Mouse (Mus musculus) lung, postnatal 10 days (tissue): ENCODE measurements around the gene Ccdc88b.
A peak's percentile ranks its signal among the peaks of the same experiment; 100 is the strongest.
"Not testable (repeated sequence)": the region's sequence is repeated elsewhere in the genome, so short reads cannot be mapped to it uniquely, and the experiment has no call there.

Source experiments
- DNase-seq: peaks from one replicate; pipeline ENCODE4 v3.0.0; 2021

Ccdc88b gene

DNA sequence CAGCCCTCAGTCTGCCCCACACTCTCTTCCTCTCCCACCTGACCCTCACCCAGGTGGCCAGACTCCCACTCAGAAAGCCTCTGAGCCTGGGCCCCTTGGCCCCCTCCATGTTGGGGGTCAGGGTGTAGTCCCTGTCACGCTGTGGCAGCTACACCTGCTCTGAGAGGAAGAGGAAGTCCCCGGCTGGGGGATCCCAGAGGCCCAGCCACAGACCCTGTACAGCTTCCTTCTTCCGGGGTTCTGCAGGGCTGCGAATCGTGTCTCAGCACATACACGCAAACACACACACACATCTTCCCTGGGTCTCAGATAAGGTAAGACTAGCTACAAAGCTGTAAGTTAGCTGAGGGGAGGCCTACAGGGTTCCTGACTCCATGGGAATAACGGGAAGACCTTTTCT lies at the start of gene Ccdc88b:
Gene Ccdc88b, minus strand, starts transcription at position 181 of the 400 bp plus-strand sequence.
- peak; percentile 39 for DNase-seq

DNA sequence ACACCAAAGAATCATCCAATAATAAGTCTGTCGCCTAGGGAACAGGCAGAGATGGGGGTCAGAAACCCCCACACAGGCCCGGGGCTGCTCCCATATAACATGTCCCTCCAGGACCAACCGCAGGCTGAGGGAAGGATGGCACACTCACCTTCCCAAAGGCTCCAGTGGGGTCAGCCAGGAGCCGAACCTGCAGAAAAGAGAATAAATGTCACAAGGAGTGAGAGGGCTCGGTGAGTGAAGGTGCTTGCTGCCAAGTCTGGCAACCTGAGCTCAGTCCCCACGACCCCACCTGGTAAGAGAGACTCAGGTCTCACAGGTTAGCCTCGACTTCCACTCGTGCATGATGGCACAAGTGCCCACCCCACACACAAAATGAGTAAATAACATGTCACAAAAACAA lies 49.1 kb upstream of the Ccdc88b start:
- DNase-seq: no peak

DNA sequence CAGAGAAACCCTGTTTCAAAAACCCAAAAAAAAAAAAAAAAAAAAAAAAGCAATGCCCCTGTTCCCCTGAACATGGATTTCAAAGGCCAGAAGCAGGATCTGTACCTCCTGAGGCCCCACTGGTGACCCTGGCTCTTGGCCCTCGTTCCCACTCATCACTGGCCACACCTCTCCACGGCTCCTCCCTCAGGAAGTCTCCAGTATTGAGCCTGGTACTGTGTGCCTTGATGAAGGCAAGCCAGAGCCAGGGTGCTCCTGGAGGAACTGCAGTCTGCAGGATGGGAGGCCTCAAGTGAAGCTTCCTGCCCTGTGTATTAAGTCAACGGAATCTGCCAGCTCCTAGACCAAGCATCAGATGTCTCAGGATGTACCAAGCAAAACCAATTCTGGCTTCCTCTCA lies 48.2 kb upstream of the Ccdc88b start:
- no peak for DNase-seq

DNA sequence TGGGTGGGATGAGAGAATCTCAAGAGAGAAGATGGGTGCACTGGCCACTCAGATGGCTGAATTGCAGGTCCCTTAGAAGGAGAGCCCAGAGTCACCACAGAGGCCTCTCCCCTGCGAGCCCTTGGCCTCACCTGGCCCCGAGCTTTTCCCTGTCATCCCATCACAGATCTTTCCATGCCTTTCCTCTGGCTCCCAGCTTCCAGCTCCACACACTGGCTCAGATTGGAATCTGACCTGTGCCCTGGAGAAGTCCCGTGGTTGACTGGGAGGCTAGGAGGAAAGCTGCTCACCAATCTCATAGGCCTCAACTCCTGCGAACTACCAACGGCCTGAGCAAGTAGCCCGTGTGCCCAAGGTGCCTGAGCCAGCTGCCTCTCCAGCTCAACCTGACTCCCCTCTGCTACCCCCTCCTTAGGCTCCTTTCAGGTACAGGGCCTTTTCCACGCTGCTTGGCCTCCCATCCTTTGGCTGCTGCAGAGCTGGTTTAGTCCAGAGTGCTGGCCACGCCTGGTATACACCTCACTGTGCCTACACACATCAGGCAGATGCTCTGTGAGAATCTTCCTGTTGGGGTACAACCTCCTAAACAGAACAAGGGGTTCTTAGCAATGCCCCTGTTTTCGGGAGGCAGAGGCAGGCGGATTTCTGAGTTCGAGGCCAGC lies 47.6 kb upstream of the Ccdc88b start:
- no peak for DNase-seq

DNA sequence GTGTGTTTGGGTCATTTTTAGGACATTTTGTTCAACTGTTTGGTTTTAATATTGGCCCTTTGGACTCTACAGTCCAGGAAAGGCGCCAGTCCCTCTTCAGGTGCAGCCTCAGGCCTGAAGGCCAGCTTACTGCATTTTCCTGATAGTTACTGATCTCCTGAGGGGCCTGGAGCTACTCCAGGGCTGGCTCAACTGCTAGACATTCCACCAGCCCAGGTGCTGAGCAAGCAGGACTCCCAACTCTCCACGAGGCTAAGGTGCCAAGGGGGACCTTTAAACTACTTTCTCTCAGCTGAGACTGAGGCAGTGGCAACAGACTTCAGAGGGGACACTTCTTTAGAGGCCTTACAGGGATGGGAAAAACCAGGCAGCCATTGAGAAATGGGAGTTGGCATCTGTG lies 46.8 kb upstream of the Ccdc88b start:
- DNase-seq: no peak

DNA sequence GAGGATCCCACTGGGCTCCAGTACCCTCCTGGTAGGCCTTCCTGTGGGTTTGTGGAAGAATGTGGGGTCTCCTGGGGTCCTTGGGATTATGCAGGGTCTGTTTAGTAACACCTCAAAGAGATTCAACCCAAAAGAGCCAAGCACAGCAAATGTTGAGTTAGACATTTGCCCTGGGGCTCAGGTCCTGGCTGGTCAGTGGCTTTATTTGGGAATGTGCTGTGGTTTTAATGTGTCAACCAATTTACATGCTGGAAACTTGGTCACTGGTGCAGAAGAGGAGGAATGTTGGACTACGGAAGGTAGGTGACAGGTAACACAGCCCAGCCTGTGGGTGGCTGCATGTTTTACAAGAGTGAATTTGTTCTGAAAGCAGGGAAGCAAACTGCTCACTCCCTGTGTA lies 45.0 kb upstream of the Ccdc88b start:
- no peak for DNase-seq

DNA sequence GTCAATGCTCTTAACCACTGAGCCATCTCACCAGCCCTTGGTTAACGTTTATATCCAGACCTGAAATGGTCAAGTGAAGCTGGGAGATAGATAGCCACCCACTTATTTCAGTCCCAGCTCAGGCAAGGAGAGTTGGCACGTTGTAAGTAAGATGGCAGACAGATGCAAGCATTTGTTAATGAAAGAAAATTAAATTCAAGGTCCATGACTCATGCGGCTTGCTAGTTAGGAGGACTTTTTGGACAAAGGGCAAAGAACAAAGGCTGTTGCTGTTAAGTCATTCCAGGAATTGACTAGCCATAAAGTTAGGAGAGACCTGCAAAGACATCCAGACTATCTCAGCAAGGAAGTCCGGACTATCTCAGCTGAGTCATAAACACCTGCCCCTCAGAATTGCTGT lies 41.6 kb upstream of the Ccdc88b start:
- DNase-seq: no peak

DNA sequence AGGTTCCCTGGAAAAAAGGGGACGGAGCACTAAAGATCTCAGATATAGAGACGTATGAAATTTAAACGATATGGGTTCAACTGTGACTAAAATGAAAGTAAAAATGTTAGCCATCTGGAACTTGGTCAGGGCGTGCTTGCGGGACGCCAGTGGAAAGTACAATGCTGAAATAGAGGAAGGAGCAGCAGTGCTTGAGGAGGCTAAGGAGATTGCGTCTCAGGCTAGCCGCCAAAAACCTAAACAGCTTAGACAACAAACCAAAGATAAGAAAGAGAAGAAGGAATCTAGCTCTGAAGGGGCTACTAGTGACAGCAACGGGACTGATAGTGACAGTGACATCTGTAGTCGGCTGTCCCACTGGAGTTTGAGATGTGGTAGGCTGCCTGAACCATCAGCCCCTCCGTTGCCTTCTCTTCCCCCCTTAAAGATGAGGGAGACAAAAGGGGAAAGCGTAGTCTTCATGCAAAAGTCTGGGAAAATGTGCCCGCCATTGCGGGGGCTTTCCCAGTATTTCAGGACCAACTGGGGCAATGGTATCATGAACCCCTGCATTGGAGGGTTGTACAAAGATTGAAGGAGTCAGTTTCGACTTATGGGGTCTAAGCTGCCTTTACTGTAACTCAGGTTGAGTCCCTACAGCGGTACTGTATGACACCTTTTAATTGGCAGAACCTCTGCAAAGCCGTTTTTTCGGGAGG lies 37.7 kb upstream of the Ccdc88b start:
- not testable (repeated sequence) for DNase-seq

DNA sequence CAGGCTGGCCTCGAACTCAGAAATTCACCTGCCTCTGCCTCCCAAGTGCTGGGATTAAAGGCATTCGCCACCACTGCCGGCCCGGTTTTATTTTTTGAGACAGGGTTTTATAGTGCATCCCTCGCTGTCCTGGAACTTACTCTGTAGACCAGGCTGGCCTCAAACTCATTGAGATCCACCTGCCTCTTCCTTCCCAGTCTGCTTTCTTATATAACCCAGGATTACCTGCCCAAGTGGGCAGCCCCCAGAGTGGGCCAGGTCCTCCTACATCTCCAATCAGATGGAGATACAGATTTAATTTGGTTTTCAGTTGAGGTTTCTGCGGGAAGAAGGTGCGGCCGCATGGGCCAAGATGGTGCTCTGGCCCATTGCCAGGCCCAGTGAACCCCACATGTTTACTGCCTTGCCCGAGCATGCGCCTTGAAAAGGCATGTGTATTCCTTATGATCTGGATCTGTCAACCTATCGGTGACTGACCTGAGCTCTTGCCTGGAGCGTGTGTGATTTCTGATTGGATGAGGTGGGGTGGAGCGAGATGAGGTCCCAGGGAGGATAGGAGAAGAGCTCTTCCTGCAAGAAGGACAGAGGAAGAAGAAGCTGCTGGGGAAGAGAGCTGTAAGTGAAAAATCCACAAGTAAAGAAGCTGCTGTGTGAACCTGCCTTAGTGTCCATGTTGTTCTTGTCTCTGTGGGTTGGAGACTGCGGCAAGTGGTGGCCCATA lies 35.9 kb upstream of the Ccdc88b start:
- no peak for DNase-seq

DNA sequence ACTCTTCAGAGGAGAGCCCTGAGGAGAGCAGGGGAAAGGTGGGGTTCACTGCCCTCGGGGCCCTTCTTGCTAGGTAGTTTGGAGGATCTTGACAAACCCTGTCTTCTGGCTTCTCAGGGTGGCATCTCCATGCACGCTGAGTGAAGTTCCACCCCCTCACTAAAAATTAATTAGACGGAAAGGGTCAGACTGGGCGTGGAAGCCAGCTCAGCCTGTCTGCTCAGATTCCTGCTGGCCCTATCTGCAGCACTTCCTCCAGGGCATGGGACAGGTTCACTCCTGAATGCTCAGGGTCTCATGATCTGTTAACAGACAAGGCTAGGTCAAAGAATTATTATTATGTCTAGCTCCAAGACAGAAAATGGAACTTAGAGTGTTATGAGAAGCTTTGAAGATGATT lies 34.5 kb upstream of the Ccdc88b start:
- no peak for DNase-seq

DNA sequence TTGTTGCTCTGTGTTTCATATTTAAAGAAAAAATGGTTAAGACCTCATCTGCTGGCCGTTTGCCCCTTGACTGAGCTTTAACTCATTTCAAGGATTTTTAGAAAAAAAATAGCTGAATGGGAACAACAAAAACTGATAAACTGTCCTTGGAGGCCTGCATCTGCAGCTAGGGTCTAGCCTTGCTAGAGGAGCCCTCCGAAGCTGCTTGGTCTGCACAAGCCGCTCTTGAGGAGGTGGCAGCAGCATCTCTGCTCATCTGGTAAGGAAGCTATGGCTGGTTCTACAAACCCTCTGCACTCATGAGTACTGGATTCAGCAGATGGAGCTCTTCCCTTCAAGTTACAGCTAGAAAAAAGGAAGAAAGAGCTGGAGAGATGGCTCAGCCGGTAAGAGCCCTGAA lies 20.0 kb upstream of the Ccdc88b start:
- no peak for DNase-seq

DNA sequence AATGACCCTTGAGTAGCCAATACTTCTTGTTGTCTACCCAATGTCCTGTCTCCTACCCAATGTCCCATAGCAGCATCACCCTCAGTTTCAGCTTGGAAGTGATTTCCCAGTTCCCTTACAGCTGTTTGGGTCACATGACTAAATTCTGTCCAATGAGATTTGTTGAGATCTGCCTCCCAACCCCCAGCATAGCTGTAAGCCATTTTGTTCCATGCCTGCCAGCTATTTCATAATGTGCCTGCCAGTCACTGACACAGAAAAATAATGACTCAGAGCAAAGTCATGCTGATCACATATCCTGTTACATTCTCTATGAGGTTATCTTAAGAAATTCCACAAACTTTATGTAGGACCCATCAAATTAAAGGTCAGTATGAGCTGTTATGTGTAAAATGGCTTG lies 18.8 kb upstream of the Ccdc88b start:
- no peak for DNase-seq

DNA sequence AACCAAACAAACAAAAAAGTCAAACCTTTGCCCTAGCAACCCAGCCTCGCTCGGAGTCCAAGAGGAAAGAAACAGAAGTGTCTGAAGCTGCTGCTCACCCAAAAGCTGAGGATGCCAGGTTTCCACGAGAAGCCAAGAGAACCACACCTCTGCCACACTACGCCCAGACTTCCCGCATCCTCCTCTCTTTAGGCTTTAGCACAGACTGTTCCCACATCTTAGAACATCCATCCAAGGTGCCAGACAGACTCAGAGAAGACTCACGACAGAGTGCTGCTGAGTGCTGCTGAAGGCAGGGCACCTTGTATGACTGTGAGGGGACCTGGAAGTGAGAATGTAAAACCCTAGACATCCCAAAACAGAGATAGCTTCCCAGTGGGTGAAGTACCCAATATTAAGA lies 17.8 kb upstream of the Ccdc88b start:
- no peak for DNase-seq

DNA sequence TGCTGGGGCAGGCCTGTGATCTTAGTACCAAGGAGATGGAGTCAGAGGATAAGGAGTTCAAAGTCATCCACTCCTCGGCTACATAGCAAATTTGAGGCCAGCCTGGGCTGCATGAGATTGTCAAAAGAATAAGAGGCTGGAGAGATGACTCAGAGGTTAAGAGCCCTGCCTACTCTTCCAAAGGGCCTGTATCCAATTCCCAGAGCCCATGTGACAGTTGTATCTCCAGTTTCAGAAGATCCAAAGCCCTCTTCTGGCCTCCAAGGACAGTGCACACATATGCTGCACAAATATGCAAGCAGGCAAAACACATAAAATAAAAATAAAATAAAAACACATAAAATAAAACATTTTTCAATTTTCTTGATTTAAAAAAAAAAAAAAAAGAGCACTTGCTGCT lies 16.2 kb upstream of the Ccdc88b start:
- DNase-seq: no peak

DNA sequence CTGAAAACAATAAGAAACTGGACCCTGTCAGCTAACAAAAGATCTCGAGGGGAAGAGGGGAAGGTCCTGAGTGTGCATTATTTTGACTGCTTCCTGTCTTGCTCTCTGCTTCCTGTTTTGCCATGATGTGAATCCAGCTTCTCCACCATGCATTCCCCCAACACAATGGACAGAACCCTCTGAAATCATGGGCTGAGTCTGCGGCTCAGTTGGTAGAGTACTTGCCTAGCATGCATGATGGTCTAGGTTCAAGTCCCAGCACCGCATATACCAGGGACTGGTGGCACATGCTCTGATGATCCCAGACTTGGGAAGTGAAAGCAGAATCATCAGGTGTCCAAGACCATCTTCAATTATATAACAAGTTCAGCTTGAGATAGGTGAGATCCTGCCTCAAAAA lies 14.7 kb upstream of the Ccdc88b start:
- DNase-seq: no peak

DNA sequence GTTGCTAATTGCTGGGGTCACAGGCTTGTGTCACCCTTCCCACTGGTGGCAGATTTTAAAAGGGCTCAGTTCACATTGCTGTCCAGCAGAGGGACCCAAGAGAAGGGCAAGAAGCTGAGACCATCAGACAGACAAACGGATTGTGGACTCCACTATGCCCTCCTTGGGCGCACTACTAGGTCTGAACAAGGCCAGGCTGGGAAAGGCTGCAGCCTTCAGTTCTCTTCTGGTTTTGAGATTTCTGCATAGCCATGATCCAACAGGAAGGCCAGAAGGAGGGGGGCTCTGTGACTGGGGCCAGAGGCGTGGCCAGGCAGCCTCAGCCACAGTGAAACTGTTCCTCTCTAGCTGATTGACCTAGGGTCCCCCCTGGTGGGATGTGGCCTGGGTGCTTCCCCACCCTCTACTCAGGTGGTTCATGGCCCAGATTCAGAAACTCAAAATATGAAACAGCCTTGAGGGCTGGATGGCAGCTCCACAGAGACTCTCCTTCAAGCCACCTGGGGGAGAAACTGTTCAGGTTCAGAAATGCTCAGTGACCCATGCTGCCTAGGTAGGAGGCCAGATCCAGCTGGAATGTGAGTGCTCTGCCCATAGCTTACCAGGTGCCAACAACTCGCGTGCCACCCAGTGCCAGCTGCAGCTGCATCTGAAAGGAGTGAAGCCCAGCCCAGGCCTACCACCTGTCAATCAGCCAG lies 13.7 kb upstream of the Ccdc88b start:
- DNase-seq: peak; percentile 53

DNA sequence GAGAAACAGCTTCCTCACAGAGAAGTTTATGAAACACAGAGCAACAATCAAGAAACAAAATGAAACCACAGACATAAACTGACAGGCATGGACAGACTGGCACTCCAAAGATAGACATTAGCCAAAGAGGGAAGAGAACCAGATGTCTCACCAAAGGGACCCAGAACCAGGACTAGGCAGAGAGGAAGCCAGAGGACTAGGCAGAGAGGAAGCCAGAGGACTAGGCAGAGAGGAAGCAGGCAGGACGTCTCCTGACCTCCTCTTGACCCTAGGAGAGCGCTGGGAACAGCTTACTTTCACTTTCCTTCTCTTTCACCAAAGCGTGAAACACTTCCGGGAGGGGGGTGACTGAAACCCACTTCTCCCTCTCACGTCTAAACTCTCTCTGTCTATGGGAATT lies 11.3 kb upstream of the Ccdc88b start:
- DNase-seq: peak; percentile 78

DNA sequence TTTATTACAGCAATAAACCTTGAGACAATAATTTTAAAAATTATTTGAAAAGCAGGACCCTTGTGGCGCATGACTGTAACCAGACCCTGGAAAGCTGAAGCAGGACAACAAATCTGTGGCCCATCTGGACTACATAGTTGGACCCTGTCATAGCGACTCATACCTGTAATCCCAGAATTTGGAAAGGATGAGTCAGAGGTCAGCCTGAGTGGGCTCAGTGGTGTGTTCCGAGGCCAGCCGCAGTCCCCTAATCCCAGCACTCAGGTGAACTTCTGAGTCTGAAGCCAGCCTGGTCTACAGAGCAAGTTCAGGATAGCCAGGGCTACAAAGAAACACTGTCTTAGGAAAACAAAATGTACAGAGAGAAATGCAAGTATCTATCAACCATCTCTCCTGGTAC lies 3.4 kb upstream of the Ccdc88b start:
- no peak for DNase-seq

DNA sequence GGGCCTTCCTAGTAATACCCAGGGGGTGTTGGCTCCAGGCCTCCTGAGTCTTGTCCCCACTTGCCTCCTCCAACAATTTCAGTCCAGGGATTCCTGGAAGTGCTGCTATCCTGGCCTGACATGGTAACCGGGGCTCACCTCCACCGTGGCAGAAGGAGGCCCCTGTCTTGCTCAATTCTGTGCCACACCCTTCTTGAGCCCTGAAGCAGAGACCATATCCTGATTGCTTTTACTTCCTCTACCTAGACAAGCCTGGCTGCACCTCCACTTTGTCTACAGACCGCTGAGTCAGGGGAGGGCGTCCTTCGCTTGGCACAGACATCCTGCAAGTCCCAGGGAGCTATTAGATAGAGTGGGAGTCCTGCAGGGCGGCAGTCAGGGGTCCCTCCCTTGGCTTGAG lies 2.7 kb upstream of the Ccdc88b start:
- DNase-seq: no peak

DNA sequence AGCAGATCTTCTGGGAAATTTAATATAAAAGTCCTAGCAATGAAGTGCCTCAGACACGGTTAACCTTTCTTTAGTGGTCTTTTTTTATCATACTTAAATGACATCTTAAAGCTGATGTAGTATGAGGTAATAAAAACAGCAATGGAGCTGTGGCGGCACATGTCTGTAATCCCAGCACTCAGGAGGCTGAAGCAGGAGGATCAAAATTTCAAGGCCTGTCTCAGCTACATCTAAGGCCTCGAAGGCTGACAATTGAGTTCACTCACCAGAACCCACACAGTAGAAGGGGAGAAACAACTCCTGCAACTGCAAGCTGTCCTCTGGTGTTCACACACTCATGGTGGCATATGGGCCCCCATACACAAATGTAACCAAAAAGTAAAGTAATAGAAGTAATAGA lies 2.0 kb upstream of the Ccdc88b start:
- DNase-seq: no peak

DNA sequence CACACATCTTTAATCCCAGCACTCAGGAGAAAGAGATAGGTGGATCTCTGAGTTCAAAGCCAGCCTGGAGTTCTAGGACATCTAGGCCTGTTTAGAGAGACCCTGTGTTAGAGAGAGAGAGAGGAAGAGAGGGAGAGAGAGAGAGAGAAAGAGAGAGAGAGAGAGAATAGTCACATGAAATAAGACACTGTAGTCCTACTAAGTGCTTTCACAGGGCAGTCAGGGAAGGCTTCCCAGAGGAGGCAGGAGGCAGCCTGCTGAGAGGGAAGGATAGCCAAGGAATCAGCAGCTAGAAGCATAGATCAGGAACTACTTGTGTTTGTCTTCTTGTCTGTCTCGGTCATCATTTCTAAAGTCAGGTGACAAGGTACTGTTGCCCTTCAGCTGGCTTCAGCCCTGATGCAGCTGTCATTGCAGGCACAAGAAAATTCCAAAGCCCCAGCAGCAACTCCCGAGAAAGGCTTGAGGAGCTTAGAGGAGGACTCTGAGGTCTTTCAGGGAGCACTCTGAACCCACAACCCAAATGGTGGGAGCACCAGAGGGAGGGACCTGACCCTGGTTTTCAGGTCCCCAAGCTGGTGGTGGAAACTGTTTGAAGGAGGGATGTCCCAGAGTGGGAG lies 1.1 kb upstream of the Ccdc88b start:
- no peak for DNase-seq

DNA sequence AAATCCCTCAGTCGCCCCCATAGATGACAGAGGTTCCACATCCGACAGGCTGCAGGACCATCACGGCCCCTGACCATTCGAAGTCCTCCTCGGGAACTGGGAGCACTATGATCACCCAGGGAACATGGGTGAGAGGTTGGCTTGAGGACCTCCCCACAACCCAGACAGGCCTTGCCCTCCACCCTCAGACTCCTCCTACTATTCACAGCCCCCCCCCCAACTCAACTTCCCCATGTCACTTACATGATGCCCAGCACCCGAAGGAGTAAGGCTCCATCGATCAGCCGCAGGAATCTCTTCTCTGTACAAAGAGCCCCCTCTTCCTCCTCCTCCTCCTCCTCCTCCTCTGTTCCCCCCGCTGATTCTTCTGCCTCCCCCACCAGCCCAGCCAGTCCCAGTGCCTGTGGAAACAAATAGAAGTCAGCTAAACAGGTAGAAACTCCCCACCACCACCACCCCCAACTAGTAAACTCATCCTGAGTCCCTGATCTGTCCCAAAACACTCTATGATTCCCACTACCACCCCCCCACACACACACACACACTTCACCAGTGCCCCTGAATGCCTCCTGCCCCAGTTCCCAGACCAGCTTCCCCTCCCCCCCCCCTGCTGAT lies 513 bp downstream of the Ccdc88b start:
- DNase-seq: no peak

DNA sequence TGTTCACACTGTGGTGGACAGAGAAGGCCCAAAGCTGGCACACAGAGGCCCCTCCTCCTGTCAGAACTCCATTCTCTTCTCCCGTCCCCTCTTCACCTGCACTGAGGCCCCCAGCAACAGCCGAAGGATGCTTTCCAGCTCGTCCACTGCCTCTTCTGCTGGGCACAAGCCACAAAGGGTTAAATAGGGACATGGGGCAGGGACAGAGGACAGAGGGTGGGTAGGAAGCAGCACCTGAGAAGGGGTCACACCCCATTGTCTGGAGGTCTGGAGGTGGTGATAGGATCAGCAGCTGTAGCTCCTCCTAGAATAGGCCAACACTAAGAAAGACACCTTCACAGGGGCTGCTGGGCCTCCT lies 1.0 kb downstream of the Ccdc88b start:
- no peak for DNase-seq
